Mouse (Mus musculus) gastrocnemius, postnatal 36 days (tissue): ENCODE results near the gene Afm. TPM values are rescaled to one million over a fixed set of nuclear protein-coding genes. Genes with fewer than 3 reads are reported as not detected.

Source experiments
- DNase-seq, 2 experiments: peaks; one replicate each; pipeline ENCODE4 v3.0.0; 2022
- intact Hi-C: fragments of 180-260 bp; cut with DNase I; formaldehyde crosslinking; loops from one replicate; pipeline ENCODE4 v1.15.1; 2025
- total RNA-seq, 2 experiments: library from RNA; stranded (reverse); gene quantifications; 2 replicates each; pipeline ENCODE4 v1.2.3; 2021

Afm gene
- total RNA-seq, 2 experiments from 2014 or later: not detected

DNA sequence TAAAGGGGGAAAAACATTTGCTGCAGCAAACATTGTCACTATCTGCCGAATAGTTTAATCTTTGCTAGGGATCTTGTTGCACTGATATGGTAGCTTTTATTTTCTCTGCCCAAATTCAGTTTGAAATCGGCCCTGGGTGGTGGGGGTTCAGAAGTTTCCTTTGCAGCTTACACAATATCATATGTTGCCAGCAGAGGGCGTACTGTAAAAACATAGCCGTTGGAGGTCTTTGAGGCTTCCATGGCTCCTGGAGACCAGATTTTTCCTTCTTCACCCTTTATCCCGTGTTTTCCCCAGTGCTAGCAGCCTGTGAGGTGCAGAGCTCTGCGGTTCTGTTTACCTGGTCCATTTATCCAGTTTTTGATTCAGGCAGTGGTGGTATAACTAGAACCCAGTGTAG, 82.7 kb downstream of the Afm start:
- DNase-seq: no peak
- intact Hi-C loops: loop anchor here (5.0 kb wide), 1 partner anchor 51 kb away; no protein-coding TSS in a partner anchor

Other genes starting within 250 kb of the Afm start
- gene Ankrd17, start 152.4 kb upstream of the Afm start, total RNA-seq: 10 to 100 TPM; 39.8 to 45.8 TPM
- under 1 TPM; 0.20 to 0.54 TPM for gene Gm9958, start 151.7 kb upstream of the Afm start, total RNA-seq
- gene Alb, start 58.0 kb upstream of the Afm start, total RNA-seq: 1 to 10 TPM in 1 of 2 experiments, not detected in 1; 7.4 TPM
- gene Afp, start 28.2 kb upstream of the Afm start, total RNA-seq: not detected
- gene 5830473C10Rik, start 42.2 kb downstream of the Afm start, total RNA-seq: not detected
- not detected for gene Rassf6, start 121.7 kb downstream of the Afm start, total RNA-seq
- gene Cxcl5, start 240.4 kb downstream of the Afm start, total RNA-seq: not detected
- gene Ppbp, start 249.6 kb downstream of the Afm start, total RNA-seq: under 1 TPM; 0.23 to 0.25 TPM